18 mouse cellular contexts compared by ENCODE assay signal in the genomic region with DNA sequence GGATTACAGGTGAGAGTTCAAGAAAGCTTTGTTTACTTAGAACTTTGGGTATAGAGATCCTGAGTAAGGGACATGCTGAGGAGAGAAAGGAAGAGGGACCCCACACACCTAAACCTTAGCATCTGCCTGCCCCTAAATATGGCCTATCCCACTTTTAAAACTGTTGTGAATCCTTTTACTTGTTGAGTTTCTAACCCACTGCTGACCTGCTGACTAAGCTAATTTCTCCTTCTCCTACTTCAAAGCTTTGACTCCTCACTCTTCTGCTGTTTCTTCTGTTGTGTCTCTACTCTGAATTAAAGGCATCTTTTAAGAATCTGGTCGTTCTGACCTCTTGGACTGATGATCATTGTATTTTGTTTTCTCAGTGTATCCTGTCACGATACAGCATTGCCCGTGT.
DNase-seq lines count a peak whose midpoint lies in the region; TF ChIP-seq lines count a peak whose summit lies in the region.
"Had no signal": no experiment of that assay in that cellular context is flagged by ENCODE, and none has a peak within 500 bp of the region (broad histone marks: within the 10 kb centered on the region; RNA-seq: fewer than 3 reads in every experiment).

No protein-coding gene starts in this region.

- no peak for TF ChIP-seq CTCF in CH12.LX (conservative IDR thresholded peaks at IDR 0.05 in 1 of 2, IDR thresholded peaks at IDR 0.05 in 1 of 2; ENCODE audit: low read depth in 2 of 2, low read length in 2 of 2)

- no peak overlapping the region for H3K4me2 ChIP-seq in CH12.LX (ENCODE audit: insufficient read depth, low read depth, poor library complexity, severe bottlenecking)

- no peak for TF ChIP-seq RAD21 in CH12.LX (IDR thresholded peaks at IDR 0.05; ENCODE audit: low read depth, low read length)

- H3K36me3 ChIP-seq in CH12.LX (replicated peaks in 1 of 2; ENCODE audit: control insufficient read depth in 1 of 2, insufficient read depth in 1 of 2, low read length in 1 of 2) (no peaks in the 10 kb centered on the region), ES-E14 (ENCODE audit: control insufficient read depth, insufficient read depth, low read length, poor library complexity, severe bottlenecking) (no peaks in the 10 kb centered on the region)
- H3K36me3 ChIP-seq: G1E had no signal

- DNase-seq in CH12.LX (ENCODE audit: extremely low read depth), result no peak
- no peak for DNase-seq in ES-E14 (ENCODE audit: low read depth, low spot score)
- DNase-seq in adrenal gland, adult 2 months, result no peak
- no peak for DNase-seq in kidney, adult 8-10 months
- DNase-seq: adrenal gland, adult 8-10 months; adrenal gland, postnatal 10 days; adrenal gland, postnatal 14 days; adrenal gland, postnatal 25 days; adrenal gland, postnatal 36 days; B cell, adult 2 months; cerebellum, adult 11 months; cerebellum, adult 11-12 months; cerebellum, adult 18-20 months; cerebellum, adult 2 months; cerebellum, adult 8-10 months; cerebellum, adult 9-10 months had no signal

- H3K4me1 ChIP-seq in CH12.LX (ENCODE audit: control insufficient read depth in 1 of 2, insufficient read depth in 2 of 2) (peaks cover 6 to 9% of the 10 kb centered on the region in 2 experiments), ES-E14 (ENCODE audit: control insufficient read depth in 2 of 2, insufficient read depth in 2 of 2, low read length in 2 of 2, poor library complexity in 1 of 2) (no peaks in the 10 kb centered on the region)

- dilution Hi-C loops in CH12.LX (cut with MboI; ENCODE audit: extremely low pct_ligation_motif_present, extremely low pct_unique_long_range_greater_than_20kb, low sequenced_read_pairs), result no loop called here

- no peaks in the 10 kb centered on the region for H3K79me2 ChIP-seq in CH12.LX (replicated peaks; ENCODE audit: control insufficient read depth, extremely low read depth, insufficient read depth, poor library complexity, severe bottlenecking)

- H3K27me3 ChIP-seq in CH12.LX (replicated peaks), result no peaks in the 10 kb centered on the region
- H3K27me3 ChIP-seq: Patski had no signal

- in situ Hi-C loops in CH12.LX (cut with MboI; ENCODE audit: low pct_ligation_motif_present, low pct_unique_long_range_greater_than_20kb, low sequenced_read_pairs) (no loop called here), ES-E14 (cut with MboI; ENCODE audit: low sequenced_read_pairs in 2 of 2, unreplicated experiment in 2 of 2) (no loop called here)

- H3K9me3 ChIP-seq in CH12.LX (replicated peaks; ENCODE audit: low read length), result no peaks in the 10 kb centered on the region
- H3K9me3 ChIP-seq in ES-E14 (ENCODE audit: control insufficient read depth, insufficient read depth, low read depth, low read length), result no peaks in the 10 kb centered on the region
- H3K9me3 ChIP-seq: G1E had no signal

- no peak for TF ChIP-seq POLR2A in CH12.LX (IDR thresholded peaks at IDR 0.05; ENCODE audit: low read depth, low read length)

- no peak for TF ChIP-seq EP300 in CH12.LX (IDR thresholded peaks at IDR 0.05; ENCODE audit: low read length)

- H3K27ac ChIP-seq in CH12.LX (ENCODE audit: insufficient read depth, low read depth), result no peak overlapping the region
- H3K27ac ChIP-seq in ES-E14 (ENCODE audit: insufficient read depth, low read depth, low read length, poor library complexity, severe bottlenecking), result no peak overlapping the region

- H3K4me3 ChIP-seq in CH12.LX (replicated peaks in 1 of 3; ENCODE audit: low read depth in 2 of 3, low read length in 2 of 3, poor library complexity in 1 of 3), result no peak overlapping the region
- H3K4me3 ChIP-seq in ES-E14 (ENCODE audit: insufficient read depth in 1 of 2, low read depth in 1 of 2, low read length in 2 of 2, poor library complexity in 1 of 2, severe bottlenecking in 1 of 2), result no peak overlapping the region

- no peak overlapping the region for H3K9ac ChIP-seq in CH12.LX (ENCODE audit: insufficient read depth, low read depth)
- no peak overlapping the region for H3K9ac ChIP-seq in ES-E14 (ENCODE audit: insufficient read depth, low read depth, low read length, poor library complexity, severe bottlenecking)

TF ChIP-seq in CH12.LX, 34 proteins besides CTCF, POLR2A, EP300 and RAD21:
- TF ChIP-seq BHLHE40 (IDR thresholded peaks at IDR 0.05; ENCODE audit: low read depth, low read length) (no peak), MAFK (IDR thresholded peaks at IDR 0.05; ENCODE audit: insufficient replicate concordance, low read length) (peak; percentile 63)
TF ChIP-seq in CH12.LX: peak in this region for 1.

TF ChIP-seq in ES-E14, 5 proteins besides CTCF, POLR2A, EP300 and RAD21:
- peak; percentile 59; the same call in 1 of the 2 replicates for TF ChIP-seq MAFK (IDR thresholded peaks at IDR 0.05; ENCODE audit: insufficient read depth, low read depth, low read length)
- TF ChIP-seq ZNF384 (IDR thresholded peaks at IDR 0.05; ENCODE audit: low read depth, low read length), result no peak
